Mouse (Mus musculus) ES-Bruce4 (cell line): ENCODE data around the gene Nop2. TPM values are rescaled to one million over a fixed set of nuclear protein-coding genes. Genes with fewer than 3 reads are reported as not detected.

ENCODE experiments used
- H3K27ac ChIP-seq: 2 replicates; pipeline ENCODE4 v1.5.1; 2012; ENCODE audit warnings: low read length, inconsistent platforms; ENCODE audit not compliant: insufficient read depth
- H3K27me3 ChIP-seq: 2 replicates; pipeline ENCODE4 v1.6.1; 2012; ENCODE audit warnings: mild to moderate bottlenecking, low read length, inconsistent platforms; ENCODE audit not compliant: control insufficient read depth, poor library complexity, insufficient read depth, severe bottlenecking
- H3K36me3 ChIP-seq: 2 replicates; pipeline ENCODE4 v1.6.1; 2012; ENCODE audit warnings: inconsistent platforms, mild to moderate bottlenecking, low read length, moderate library complexity; ENCODE audit not compliant: control insufficient read depth, poor library complexity, insufficient read depth, severe bottlenecking
- H3K4me1 ChIP-seq: one replicate; pipeline ENCODE4 v1.8.1; 2011; ENCODE audit warnings: low read length; ENCODE audit not compliant: control insufficient read depth, insufficient read depth
- H3K4me3 ChIP-seq: 2 replicates; pipeline ENCODE4 v1.5.1; 2011; ENCODE audit warnings: low read depth, mild to moderate bottlenecking, low read length
- H3K9ac ChIP-seq: 2 replicates; pipeline ENCODE4 v1.6.1; 2012; ENCODE audit warnings: low read depth, mild to moderate bottlenecking, inconsistent platforms; ENCODE audit not compliant: poor library complexity, severe bottlenecking
- H3K9me3 ChIP-seq: replicated peaks from 2 replicates; pipeline ENCODE4 v1.6.1; 2012; ENCODE audit warnings: mild to moderate bottlenecking, low read length, inconsistent platforms; ENCODE audit not compliant: control insufficient read depth, poor library complexity, insufficient read depth, severe bottlenecking
- CTCF ChIP-seq: IDR thresholded peaks from one replicate; pipeline ENCODE4 v1.8.1; 2011; ENCODE audit warnings: low read depth, low read length
- EP300 ChIP-seq: IDR thresholded peaks from 2 replicates; pipeline ENCODE4 v1.6.1; 2011; ENCODE audit warnings: low read depth, low read length; ENCODE audit not compliant: insufficient read depth
- POLR2A ChIP-seq: IDR thresholded peaks from one replicate; pipeline ENCODE4 v1.8.1; 2011; ENCODE audit warnings: low read length; ENCODE audit not compliant: insufficient read depth
- polyA plus RNA-seq: library from polyadenylated mRNA; stranded (reverse); fragments of >200 nt; gene quantifications from 2 replicates; pipeline ENCODE4 v1.2.4, GENCODE M21; 2011; ENCODE audit warnings: low read depth; ENCODE audit not compliant: missing spikeins, insufficient read depth, insufficient read length

The Nop2 gene
- polyA plus RNA-seq, 1 experiment, result 75.1 TPM

GRCm38 (mm10) chr6:125163801-125164657, 32.3 kb downstream of the Nop2 start:
- Histone ChIP-seq H3K4me1 (peaks cover 3% of the 10 kb centered on the region), H3K27ac (peak overlapping the region; percentile 82), H3K9me3 (no peaks in the 10 kb centered on the region), H3K4me3 (peak overlapping the region; percentile 96), H3K36me3 (peaks cover 39% of the 10 kb centered on the region), H3K9ac (peak overlapping the region; percentile 87), H3K27me3 (no peaks in the 10 kb centered on the region)
- TF ChIP-seq CTCF (no peak), EP300 (no peak), POLR2A (no peak)

- H3K4me3 ChIP-seq, result peak overlapping the region; percentile 96
- no peaks in the 10 kb centered on the region for H3K9me3 ChIP-seq
- peaks cover 4% of the 10 kb centered on the region for H3K4me1 ChIP-seq
- TF ChIP-seq EP300 (no peak), POLR2A (no peak), CTCF (no peak)
- peak overlapping the region; percentile 82 for H3K27ac ChIP-seq
- H3K36me3 ChIP-seq, result peaks cover 47% of the 10 kb centered on the region
- H3K27me3 ChIP-seq, result no peaks in the 10 kb centered on the region
- peak overlapping the region; percentile 87 for H3K9ac ChIP-seq
These were observed 33.1 kb downstream of the Nop2 start for GRCm38 (mm10) chr6:125164672-125165327.

- peaks cover 53% of the 10 kb centered on the region for H3K36me3 ChIP-seq
- H3K4me3 ChIP-seq, result peak overlapping the region; percentile 96
- H3K9me3 ChIP-seq, result no peaks in the 10 kb centered on the region
- H3K9ac ChIP-seq, result peak overlapping the region; percentile 87
- no peaks in the 10 kb centered on the region for H3K27me3 ChIP-seq
- H3K4me1 ChIP-seq, result peaks cover 4% of the 10 kb centered on the region
- TF ChIP-seq POLR2A (no peak), EP300 (no peak), CTCF (no peak)
- peak overlapping the region; percentile 82 for H3K27ac ChIP-seq
These were observed 33.7 kb downstream of the Nop2 start for GRCm38 (mm10) chr6:125165328-125165891.

- no peaks in the 10 kb centered on the region for H3K27me3 ChIP-seq
- no peaks in the 10 kb centered on the region for H3K9me3 ChIP-seq
- peaks cover 5% of the 10 kb centered on the region for H3K4me1 ChIP-seq
- H3K27ac ChIP-seq, result peak within 1 kb of the TSS; percentile 82
- peak within 1 kb of the TSS; percentile 96 for H3K4me3 ChIP-seq
- H3K9ac ChIP-seq, result peak within 1 kb of the TSS; percentile 87
- peaks cover 59% of the 10 kb centered on the region for H3K36me3 ChIP-seq
- TF ChIP-seq POLR2A (no peak), CTCF (no peak), EP300 (no peak)
These were observed 34.5 kb downstream of the Nop2 start, which contains the start of gene Gapdh for GRCm38 (mm10) chr6:125166051-125166751. Gene Gapdh, minus strand, starts transcription at chr6:125166467.

GRCm38 (mm10) chr6:125166861-125167650, 35.3 kb downstream of the Nop2 start:
- Histone ChIP-seq H3K27me3 (no peaks in the 10 kb centered on the region), H3K27ac (peak overlapping the region; percentile 78), H3K4me1 (peaks cover 8% of the 10 kb centered on the region), H3K36me3 (peaks cover 68% of the 10 kb centered on the region), H3K9me3 (no peaks in the 10 kb centered on the region), H3K9ac (peak overlapping the region; percentile 87), H3K4me3 (peak overlapping the region; percentile 76)
- TF ChIP-seq CTCF, result no peak
- no peak for TF ChIP-seq EP300
- TF ChIP-seq POLR2A, result no peak
